Mouse (Mus musculus): ENCODE data around the gene Fgd4.

Fgd4 gene

DNA sequence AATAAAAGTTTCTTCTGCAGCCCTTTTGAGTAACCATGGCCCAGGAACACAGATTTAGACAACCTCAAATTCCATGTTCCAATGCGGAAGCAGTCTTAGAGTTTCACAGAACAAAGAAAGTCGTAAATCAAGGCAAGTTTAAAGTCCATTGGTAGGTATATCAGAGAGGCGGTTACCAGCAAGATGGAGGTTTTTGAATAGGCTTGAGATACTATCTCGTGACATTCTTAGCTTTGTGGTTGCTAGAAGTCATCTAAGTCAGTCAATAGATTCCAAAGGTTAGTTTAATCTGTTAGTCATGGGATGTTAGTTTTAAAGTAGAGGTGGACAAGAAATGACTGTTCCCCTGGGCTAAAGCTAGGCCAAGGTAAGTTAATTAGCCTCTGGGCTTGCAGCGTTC lies at the start of gene Fgd4:
Gene Fgd4, minus strand, starts transcription at position 89 of the 400 bp plus-strand sequence.
- DNase-seq, result no peak

DNA sequence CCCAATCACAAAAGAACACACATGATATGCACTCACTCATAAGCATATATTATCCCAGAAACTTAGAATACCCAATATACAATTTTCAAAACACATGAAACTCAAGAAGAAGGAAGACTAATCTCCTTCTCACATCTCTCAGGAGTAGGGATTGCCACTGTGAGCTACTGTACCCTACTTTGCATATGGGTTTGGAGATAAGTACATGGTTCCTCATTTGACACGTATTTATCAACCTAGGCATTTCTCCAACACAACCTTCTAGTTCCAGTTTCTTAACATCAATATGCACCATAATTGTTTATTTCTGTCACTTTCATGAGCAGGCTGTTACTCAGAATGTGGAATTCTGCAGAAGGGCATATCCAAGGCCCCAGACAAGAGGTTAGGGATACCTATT lies 44.8 kb upstream of the Fgd4 start:
- no peak for DNase-seq

DNA sequence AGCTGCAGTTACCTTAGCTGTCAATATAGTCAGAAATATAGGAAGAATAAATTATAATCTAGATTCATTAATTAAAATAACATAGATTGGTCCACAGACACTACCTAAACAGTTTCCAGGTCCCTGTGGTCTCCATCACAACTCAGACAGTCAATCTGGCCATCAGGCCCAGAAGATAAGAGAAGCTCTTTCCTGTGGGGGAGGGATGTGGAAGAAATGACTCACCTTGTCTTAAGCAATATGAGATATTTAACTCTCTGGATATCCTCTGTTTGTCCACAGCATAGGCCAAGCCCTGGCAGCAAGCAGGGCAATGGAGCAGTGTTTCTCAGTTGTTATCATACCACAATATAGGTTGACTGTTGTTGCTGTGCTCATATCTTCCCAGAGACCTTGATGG lies 33.4 kb upstream of the Fgd4 start:
- DNase-seq, result no peak

DNA sequence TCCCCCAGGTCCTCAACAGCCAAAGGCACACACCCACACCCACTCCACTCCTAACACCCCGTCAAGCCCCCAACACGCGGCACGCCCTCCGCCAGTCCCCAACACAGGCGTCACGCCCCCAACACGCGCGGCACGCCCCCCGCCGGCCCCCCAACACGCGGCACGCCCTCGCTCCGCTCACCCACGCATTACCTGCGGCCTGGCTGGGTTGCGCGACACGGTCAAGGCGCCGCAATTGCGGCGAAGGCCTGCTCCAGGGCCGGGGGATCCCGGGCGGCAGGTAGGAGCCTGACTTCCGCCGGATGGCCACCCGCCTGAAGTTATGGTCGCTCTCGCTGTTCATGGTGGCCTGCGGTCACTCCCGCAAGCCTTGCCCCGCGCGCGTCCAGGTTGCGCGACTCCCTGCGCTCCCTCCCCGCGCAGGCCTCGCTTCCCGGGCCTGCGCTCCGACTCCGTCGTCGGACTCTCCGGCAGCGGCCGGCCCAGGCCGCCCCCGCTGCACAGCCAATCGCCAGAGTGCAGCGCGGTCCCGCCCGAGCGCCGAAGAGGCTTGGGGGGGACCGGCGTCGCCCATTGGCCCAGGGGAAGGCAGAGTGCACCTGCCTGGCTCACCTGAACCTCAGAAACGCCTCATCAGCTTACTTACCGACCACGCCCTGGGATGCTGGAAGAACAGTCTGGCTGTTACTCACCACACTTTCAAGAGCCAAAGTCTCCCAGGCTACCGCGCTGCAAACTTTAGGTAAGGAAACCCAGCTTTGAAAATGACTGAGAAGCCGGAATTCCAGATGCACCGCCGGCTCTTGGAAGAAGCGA lies 555 bp downstream of the Fgd4 start:
- DNase-seq, result peak; percentile 75 to 87

DNA sequence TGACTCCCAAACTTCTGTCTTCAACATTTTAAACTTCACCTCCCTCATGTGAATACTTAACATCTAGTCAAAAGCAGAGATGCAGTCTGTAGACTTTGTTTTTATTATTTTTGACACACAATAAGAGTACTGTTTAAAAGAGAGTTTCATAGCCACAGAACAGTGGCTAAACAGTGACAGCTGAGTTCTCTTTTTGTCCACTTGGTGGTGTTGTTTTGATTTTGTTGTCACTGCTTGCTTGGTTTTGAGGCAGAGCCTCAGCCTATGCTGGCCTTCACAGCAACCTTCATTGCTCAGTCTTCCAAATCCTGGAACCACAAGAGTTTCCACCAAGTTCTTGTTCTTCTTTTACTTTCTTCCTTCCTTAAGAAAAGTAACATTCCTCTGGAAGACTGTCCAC lies 3.8 kb downstream of the Fgd4 start:
- no peak for DNase-seq

DNA sequence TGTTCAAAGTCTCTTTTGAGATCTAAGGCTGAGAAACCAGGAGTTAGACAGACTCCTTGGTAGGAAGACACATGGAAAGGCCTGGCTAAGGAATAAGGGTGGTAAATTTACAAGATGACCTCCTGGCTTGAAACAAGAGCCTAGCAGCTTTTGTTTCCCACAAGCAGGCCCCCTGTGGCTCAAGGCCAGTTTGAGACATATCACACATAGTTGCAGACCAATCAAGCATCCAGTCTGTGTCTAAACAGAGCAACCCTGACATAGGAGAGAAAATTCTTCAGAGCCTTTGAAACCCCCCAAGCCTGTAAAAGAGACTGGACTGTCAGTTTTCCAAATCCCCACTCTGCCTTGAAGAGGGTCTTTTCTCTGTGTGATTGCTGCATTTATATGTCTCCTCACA lies 7.7 kb downstream of the Fgd4 start:
- peak; percentile 17 to 53 for DNase-seq

DNA sequence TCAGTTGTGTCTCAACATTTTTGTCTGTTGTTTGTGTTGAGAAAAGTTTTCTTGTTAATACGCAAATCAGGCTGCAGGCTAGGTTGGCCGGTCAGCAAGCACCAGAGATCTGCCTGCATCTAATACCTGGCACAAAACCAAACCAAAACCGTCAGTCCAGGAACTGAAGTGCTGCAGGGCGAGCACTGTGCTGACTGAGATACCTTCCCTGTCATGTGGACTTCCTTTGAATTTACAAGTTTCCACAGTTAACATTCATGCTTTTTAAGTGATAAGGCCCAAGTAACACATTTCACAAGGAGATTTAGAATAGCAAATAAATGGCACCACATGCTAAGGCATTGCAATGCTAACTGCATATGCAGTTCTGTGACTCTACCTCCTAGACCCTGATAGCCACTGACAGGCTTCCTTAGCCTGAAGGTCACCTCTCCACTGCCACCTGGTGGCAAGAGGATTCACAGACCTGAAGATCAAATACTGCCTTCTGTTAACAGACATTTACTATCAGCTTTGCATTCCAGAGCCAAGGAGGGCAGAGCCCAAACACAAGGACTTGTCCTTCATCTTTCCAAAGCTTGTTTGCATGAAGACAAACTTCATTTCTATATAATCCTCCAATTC lies 15.8 kb downstream of the Fgd4 start:
- peak; percentile 83 to 85 for DNase-seq

DNA sequence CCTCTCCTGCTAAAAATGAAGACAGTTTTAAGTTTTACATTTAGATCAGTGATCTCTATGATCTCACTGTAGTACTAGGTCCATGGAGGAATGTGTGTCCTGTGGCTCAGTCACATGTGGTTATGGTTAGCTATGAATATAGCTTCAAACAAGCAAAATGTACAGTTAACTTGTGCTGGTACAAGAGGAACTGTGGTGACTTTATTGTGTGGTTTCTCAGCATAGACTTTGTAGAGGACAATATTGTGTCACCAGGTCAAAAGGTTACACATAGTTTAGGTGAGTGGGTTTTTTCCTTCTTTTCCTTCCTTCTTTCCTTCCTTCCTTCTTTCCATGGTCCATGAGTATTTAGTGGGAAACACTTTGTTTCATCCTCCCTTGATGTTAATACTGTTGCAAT lies 23.8 kb downstream of the Fgd4 start:
- DNase-seq, result no peak

DNA sequence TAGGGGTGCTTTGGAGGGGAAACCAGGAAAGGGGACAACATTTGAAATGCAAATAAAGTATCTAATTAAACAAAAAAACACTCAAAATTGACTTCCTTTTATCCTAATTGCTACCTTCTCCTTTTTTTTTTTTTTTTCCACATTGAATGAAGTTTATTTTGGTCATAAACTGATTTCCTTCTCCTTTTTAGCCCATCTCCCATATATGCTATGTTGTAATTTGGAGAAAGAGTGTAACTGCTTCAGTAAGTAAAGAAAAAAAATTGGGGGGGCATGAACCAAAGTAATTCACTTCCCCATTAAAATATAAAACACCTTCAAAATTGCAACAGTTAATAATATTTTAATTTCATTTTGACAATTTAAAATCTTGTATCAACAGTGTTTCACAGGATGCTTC lies 25.8 kb downstream of the Fgd4 start:
- no peak for DNase-seq

DNA sequence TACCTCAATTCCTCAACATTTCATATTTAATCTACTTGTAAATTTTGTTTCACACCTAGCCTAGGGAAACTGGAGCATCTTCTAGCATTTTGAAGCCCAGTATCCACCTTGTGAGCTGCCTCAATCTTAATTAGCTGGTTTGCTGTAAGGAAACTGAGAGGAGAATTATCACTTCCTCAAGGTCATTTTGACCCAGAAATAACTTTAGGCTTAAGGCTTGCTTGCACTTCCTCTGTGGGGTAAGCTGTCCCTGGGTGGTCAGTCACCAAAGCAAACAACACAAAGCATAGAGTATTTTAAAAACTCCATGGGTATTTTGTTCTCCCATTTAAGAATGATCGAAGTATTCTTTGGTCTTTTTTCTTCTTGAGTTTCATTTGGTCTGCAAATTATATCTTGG lies 27.2 kb downstream of the Fgd4 start:
- no peak for DNase-seq

DNA sequence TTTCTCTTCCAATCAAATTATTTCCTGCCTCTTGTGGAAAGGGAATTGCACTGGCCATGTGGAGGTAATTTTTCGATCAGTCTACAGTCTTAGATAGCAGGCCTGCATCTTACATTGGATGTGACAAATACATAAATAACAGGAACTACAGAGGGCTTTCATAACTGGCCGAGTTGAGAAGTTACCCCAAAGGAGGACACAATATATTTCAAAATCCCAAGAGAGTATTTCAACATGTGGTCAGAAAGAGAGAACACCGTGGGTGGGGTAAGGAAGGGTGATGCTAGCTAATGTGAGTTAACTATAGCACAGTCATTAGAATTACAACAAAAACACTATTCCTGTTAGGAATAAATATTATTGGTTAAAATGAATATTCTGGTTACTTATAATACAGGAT lies 29.0 kb downstream of the Fgd4 start:
- no peak for DNase-seq

DNA sequence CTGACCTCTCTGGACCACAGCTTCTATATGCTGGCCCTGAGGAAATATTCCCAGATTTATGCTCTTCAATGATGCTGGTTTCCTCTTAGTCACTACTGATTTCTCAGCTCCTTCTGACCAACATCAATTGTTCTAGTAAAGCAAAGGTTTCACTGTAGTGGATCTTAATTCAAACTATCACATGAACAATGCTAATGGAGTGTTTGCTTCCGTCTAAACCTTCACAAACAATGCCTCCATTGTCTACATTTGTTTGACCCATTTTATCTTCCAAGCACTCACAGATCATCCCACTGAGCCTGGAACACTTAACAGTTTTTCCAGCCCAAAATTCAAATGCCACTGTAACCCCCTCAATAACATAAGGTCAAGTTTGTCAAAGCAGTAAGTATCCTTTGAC lies 33.6 kb downstream of the Fgd4 start:
- no peak for DNase-seq

DNA sequence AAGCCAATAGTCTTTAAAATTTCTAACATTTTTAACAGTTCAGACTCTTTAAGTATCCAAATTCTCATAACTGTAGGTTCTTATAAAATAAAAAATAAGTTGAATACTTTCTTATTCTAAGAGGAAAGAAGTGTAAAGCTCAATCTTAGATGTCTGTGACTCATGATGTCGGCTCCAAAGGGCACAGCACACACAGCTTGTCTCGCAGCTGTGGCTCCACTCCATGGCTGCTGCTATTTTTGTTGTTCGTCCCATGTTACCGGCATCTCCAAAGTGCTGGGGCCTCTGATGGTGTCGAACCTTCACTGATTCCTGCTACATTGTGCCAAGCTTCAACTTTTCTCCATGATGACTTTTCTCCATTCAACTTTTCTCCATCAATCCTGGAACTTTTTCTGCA lies 34.1 kb downstream of the Fgd4 start:
- DNase-seq, result peak in 1 of 2 experiments; percentile 13

DNA sequence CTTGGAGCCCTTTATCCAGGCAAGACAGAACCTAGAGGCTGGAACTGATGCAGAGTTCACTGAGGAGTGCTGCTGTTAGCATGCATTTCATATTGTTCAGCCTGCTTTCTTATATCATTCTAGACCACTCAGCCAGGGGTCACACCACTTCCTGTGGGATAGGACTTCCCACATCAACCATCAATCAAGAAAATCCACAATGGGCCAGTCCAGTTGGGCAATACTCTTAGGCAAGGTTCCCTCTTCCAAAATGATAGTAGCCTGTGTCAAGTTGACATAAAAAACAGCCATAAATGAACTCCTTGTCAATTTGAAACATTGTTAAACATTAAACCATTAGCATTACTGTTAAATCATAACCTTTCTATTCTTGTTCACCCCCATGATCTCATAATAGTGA lies 34.6 kb downstream of the Fgd4 start:
- DNase-seq, result peak; percentile 38 to 56

DNA sequence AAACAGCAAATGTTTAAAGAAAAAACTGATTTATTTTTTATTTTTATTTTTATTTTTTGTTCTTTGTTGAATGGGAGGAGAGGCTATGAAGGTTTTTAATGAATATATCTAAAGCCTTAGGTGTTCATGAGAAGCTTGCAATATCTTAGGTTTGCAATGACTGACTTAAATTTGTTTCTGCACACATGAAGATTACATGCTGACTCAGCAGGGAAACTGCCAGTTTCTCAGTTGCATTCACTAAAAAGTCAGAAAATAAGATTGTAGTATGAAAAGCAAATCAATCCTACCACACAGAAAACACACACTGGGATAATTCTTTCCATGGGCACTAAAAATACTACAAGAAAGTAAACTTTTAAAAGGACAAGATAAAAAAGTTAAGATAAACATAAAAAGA lies 39.6 kb downstream of the Fgd4 start:
- DNase-seq, result no peak

DNA sequence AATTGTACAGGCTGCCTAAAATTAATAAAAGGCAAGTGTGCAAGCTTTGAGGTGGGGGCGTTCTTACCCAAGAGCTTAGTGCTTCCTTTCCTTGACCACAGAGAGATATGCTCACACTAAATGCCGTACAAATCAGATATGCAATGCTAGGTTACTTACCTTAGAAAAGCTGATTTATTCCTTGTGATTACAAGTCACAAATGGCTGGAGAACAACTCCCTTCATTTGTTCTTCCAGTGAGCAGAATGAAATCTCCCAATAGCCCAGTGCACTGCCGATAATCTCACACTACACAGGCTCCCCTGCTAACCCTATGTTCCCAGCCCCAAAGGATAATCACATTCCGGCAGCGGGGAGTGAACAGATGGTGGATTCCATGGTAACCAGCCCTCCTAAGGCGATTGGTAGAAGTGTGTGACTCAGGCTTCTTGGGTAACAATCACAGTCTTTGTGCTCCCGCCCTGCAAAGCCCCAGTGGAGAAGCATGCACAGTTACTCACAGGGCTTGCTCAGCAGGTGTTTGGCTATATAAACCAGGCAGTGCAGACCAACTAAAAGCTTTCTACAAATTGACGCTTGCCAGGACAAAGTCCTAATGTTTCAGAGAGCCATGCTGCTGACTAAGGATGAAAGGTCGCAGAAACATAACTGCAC lies 40.3 kb downstream of the Fgd4 start:
- peak; percentile 50 to 62 for DNase-seq

DNA sequence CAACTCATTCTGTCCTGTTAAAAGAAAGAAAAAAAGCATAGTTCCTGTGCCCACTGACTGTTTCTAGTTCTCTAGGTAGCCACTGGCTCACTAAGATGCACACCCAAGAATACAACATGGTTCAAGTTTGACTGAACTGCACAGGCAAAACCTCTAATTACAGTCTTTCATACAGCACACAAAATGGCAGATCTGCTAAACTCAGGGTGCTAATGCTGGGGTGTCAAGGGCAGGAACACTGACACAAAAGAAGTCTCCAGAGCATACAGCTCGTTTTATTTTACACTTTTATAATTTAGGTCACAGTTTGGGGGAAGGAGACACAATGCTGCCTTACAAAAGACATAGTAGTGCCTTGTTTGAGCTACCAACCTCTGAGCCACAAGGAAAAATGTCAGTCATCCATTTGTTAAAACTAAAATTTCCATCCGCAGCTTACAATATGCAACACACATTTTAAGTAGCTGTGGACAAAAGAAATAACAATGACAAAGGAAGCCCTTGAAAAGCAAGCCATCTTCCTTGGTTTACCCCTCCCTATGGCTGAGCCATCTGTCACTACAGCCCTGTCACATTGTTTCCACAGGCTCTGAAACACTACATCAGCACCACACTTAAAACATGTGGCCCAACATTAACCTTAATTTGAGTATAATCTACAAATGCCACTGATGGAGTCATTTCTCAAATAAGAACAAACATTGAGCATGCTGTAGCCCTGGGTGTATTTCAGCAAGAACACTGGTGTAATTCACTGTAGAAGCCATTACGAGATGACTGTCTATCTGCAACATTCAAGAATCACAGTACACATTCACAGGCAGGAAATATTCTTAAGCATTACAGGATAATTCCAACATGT lies 41.1 kb downstream of the Fgd4 start:
- DNase-seq, result no peak

DNA sequence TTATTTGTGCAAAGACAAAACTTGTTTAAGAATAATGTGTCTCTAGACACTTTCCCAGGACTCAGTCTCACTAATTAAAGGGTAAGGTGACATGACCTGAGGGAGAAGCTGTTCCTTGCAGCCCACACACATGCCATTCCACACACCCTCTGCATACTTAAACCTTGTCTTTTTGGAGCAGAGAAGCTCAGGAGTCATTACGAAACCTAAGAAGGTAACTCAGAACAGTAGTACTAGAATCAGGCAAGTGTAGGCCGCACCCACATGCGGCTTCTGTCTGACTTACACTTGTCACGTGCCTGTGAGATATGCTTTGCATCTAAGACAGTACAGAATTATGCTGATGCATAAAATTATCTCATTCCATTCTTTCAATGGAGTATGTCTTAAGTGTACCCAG lies 42.6 kb downstream of the Fgd4 start:
- no peak for DNase-seq

DNA sequence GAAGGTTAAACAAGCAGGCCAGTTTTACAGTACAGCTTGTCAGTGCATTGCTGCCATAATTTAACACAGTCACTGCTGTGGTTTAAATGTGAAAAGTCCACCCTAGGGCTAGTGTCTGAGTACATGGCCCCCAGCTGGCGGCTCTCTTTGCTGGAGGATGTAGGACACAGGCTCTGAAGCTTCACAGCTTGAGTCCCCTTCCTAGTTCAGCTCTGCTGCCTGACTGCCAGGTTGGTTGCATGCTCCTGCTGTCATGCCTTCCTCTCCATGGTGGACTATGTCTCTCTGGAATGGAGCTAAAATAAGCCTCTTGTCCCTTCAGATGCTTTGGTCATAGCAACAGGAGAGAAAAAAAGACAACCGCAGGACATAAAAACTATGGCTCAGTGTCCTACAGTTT lies 46.3 kb downstream of the Fgd4 start:
- DNase-seq, result peak; percentile 20 to 33

DNA sequence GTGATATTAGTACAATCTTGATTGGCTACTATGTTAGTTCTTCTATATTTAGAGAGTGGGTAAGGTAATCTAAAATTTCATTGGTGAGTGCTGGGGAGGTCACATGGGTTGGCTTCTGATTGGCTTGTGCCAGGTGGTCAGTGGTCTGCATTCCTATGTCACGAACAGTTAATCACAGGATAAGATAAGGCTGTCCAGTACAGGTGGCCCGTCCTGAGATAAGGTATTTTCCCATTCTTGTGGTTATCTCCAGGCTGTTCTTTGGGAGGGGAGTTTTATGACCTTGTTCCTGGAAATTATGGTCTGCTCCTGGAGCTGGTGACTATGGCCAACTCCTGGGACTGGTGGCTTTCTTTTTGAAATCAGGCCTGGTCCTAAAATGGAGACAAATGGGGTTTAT lies 48.2 kb downstream of the Fgd4 start:
- DNase-seq, result no peak

DNA sequence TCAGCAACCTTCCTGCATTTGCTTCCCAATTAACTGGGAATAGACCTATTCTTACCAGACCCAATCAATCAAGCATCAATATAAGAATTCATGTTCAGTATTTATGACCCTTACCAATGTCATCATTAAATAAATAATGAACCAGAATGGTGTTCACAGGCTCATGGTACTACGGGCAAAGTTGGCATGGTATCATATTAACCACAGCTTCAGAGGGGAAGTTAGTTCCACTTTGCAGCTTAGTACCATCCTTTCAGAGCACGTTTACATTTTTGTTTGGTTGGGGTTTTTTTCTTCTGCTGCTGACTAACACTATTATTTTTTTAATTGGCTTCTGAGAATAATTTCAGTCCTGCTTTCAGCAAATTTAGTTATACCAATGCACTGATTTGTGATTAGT lies 51.2 kb downstream of the Fgd4 start:
- no peak for DNase-seq

DNA sequence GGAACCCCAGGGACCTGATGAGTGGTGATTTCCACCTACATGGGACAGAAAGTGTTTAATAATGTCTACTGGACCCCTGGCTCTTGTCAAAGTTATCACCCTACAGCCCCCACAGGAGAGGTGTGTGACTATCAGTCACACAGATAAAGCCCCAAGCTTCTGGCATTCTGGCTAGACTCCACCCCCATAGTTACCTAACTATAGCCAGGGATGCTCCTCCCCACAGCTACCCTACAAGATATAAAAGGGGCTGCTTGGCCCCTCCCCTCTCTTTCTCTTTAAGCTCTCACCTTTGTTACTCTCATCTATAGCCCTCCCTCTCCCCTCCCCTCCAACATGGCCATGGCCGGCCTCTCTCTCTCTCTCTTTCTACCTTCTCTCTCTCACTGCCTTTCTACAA lies 53.7 kb downstream of the Fgd4 start:
- DNase-seq, result no peak

DNA sequence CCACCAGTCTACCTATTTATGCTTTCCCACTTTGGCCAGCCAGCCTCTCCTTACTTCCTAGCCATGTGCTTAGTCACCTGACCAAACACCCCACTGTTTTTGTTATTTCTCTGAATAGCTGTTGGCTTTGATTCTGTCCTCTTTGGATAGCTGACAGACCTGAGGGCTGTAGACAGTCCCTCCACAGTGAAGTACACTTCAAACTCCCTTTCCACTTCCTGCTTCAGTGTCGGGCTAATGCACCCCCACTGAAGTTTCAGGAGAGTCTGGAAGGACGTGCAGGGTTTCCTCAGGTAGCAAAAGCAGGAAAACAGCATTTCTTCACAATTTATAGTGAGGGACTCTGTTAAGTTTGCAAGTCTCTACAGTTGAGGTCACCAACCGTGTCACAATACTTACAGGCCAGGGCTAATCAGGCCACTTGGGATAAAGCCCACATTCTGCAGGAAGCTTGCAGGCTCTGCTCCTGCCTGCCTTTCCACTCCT lies 57.4 kb downstream of the Fgd4 start:
- DNase-seq, result no peak

Data from kidney, postnatal 4 days (tissue).